Mouse (Mus musculus) ES-Bruce4 (cell line): ENCODE results near the gene Nr2f1. TPM values are rescaled to one million over a fixed set of nuclear protein-coding genes. Genes with fewer than 3 reads are reported as not detected.
A peak's percentile ranks its signal among the peaks of the same experiment; 100 is the strongest.

ENCODE experiments used
- H3K27ac ChIP-seq: 2 replicates; pipeline ENCODE4 v1.5.1; 2012; ENCODE audit warnings: low read length, inconsistent platforms; ENCODE audit not compliant: insufficient read depth
- H3K27me3 ChIP-seq: 2 replicates; pipeline ENCODE4 v1.6.1; 2012; ENCODE audit warnings: mild to moderate bottlenecking, low read length, inconsistent platforms; ENCODE audit not compliant: control insufficient read depth, poor library complexity, insufficient read depth, severe bottlenecking
- H3K36me3 ChIP-seq: 2 replicates; pipeline ENCODE4 v1.6.1; 2012; ENCODE audit warnings: inconsistent platforms, mild to moderate bottlenecking, low read length, moderate library complexity; ENCODE audit not compliant: control insufficient read depth, poor library complexity, insufficient read depth, severe bottlenecking
- H3K4me1 ChIP-seq: one replicate; pipeline ENCODE4 v1.8.1; 2011; ENCODE audit warnings: low read length; ENCODE audit not compliant: control insufficient read depth, insufficient read depth
- H3K4me3 ChIP-seq: 2 replicates; pipeline ENCODE4 v1.5.1; 2011; ENCODE audit warnings: low read depth, mild to moderate bottlenecking, low read length
- H3K9ac ChIP-seq: 2 replicates; pipeline ENCODE4 v1.6.1; 2012; ENCODE audit warnings: low read depth, mild to moderate bottlenecking, inconsistent platforms; ENCODE audit not compliant: poor library complexity, severe bottlenecking
- H3K9me3 ChIP-seq: replicated peaks from 2 replicates; pipeline ENCODE4 v1.6.1; 2012; ENCODE audit warnings: mild to moderate bottlenecking, low read length, inconsistent platforms; ENCODE audit not compliant: control insufficient read depth, poor library complexity, insufficient read depth, severe bottlenecking
- CTCF ChIP-seq: IDR thresholded peaks from one replicate; pipeline ENCODE4 v1.8.1; 2011; ENCODE audit warnings: low read depth, low read length
- EP300 ChIP-seq: IDR thresholded peaks from 2 replicates; pipeline ENCODE4 v1.6.1; 2011; ENCODE audit warnings: low read depth, low read length; ENCODE audit not compliant: insufficient read depth
- POLR2A ChIP-seq: IDR thresholded peaks from one replicate; pipeline ENCODE4 v1.8.1; 2011; ENCODE audit warnings: low read length; ENCODE audit not compliant: insufficient read depth
- polyA plus RNA-seq: library from polyadenylated mRNA; stranded (reverse); fragments of >200 nt; gene quantifications from 2 replicates; pipeline ENCODE4 v1.2.4, GENCODE M21; 2011; ENCODE audit warnings: low read depth; ENCODE audit not compliant: missing spikeins, insufficient read depth, insufficient read length

The Nr2f1 gene
- polyA plus RNA-seq, 1 experiment, result not detected

GRCm38 (mm10) chr13:78163087-78163958 lies 36.2 kb downstream of the Nr2f1 start:
- Histone ChIP-seq H3K4me3 (peak overlapping the region; percentile 71), H3K9me3 (no peaks in the 10 kb centered on the region), H3K4me1 (no peaks in the 10 kb centered on the region), H3K36me3 (no peaks in the 10 kb centered on the region), H3K27ac (no peak overlapping the region), H3K9ac (peak overlapping the region; percentile 20), H3K27me3 (peaks cover 6% of the 10 kb centered on the region)
- TF ChIP-seq CTCF (no peak), POLR2A (no peak), EP300 (no peak)

- no peaks in the 10 kb centered on the region for H3K9me3 ChIP-seq
- peaks cover 6% of the 10 kb centered on the region for H3K27me3 ChIP-seq
- no peak overlapping the region for H3K27ac ChIP-seq
- no peak overlapping the region for H3K9ac ChIP-seq
- H3K4me1 ChIP-seq, result no peaks in the 10 kb centered on the region
- no peak for TF ChIP-seq POLR2A
- TF ChIP-seq EP300, result no peak
- TF ChIP-seq CTCF, result no peak
- H3K4me3 ChIP-seq, result no peak overlapping the region
- H3K36me3 ChIP-seq, result no peaks in the 10 kb centered on the region
Observed at GRCm38 (mm10) chr13:78162149-78162548, 37.4 kb downstream of the Nr2f1 start.

- no peaks in the 10 kb centered on the region for H3K4me1 ChIP-seq
- H3K36me3 ChIP-seq, result no peaks in the 10 kb centered on the region
- no peak overlapping the region for H3K4me3 ChIP-seq
- no peak overlapping the region for H3K9ac ChIP-seq
- no peaks in the 10 kb centered on the region for H3K27me3 ChIP-seq
- H3K9me3 ChIP-seq, result no peaks in the 10 kb centered on the region
- TF ChIP-seq POLR2A (no peak), CTCF (no peak), EP300 (no peak)
- no peak overlapping the region for H3K27ac ChIP-seq
Observed at GRCm38 (mm10) chr13:78157465-78157864, 42.1 kb downstream of the Nr2f1 start.

Other genes with a start within 250 kb of the Nr2f1 start
- 0.96 and 1.3 TPM in 2 replicates for gene Pou5f2, start 174.9 kb downstream of the Nr2f1 start, polyA plus RNA-seq